Mouse (Mus musculus) ovary, postnatal 36 days (tissue): ENCODE results near the gene Gp1bb.

Experiments
- DNase-seq: peaks from one replicate; pipeline ENCODE4 v3.0.0; 2022; ENCODE audit warnings: low spot score, mixed read lengths

Gp1bb gene

DNA sequence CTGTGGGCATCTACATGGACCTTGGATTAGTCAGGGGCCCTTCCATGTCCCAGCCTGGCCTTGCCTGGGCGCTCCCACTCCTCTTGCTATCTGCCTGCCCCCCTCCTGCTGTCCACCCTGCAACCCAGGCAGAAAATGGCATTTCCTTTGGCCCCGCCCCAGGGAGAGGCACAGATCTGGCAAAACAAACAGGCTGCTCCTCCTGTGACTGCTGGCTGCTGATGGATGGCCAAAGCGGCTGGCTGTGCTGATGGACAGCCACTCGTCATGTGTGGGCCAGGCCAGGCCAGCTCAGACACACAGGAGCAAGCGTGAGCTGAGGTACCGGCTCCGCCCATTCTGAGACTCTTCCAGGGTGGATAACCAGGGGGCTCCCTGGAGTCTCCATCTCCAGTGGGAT lies 20.8 kb downstream of the Gp1bb start:
- DNase-seq: no peak

DNA sequence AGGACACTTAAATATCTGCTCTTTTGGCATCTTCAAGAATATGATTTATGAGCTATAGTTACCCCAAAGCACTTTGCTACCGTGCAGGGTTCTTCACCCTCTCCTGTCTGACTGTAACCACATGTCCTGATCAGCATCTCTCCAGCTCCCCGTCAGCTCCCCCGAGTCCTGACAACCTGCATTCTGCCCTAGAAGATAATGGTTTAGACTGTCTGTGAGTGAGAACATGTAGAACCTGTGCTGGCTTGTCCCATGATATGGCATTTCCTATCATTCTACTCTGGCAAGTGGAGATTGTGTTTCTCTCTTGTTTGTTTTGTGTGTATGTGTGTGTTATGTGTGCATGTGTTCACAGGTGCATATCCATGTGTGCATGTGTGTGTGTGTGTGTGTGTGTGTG lies 24.2 kb downstream of the Gp1bb start:
- no peak for DNase-seq

DNA sequence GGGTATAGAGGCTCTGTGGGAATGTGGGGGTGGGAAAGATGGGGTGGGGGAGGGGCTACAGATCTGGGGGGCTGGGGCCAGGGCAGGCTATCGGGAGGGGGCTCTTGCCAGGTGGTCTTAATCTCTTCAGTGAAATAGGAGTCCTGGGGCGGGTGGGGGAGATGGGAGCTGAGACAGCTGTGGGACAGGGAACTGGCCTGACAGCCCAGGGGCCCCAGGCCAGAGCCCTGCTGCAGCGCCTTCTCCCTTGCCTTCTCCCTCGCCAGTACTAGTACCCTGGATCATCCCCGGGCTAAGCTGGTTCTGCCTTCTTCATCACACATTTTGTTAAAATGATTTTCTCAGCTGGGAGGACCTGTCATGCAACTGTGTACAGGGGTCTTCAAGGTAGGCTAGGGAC lies 25.9 kb downstream of the Gp1bb start:
- no peak for DNase-seq

DNA sequence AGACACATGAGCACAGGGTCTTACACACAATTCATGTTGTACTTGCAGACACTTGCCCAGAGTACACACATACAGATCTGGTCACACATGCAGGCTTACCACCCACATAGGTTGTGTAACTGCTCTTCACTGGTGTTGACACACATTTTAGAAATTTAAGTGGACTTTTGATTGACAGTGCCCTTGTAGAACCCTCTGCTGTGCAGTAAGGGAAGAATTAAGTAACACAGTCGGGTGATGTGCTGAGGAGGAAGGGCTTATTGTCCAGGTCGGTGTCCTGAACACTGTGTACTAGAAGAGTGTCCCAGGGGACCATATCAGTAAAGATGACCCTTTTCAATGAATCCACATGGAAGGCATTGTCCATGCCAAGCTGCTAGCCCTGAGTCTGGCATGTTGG lies 28.3 kb downstream of the Gp1bb start:
- DNase-seq: no peak

DNA sequence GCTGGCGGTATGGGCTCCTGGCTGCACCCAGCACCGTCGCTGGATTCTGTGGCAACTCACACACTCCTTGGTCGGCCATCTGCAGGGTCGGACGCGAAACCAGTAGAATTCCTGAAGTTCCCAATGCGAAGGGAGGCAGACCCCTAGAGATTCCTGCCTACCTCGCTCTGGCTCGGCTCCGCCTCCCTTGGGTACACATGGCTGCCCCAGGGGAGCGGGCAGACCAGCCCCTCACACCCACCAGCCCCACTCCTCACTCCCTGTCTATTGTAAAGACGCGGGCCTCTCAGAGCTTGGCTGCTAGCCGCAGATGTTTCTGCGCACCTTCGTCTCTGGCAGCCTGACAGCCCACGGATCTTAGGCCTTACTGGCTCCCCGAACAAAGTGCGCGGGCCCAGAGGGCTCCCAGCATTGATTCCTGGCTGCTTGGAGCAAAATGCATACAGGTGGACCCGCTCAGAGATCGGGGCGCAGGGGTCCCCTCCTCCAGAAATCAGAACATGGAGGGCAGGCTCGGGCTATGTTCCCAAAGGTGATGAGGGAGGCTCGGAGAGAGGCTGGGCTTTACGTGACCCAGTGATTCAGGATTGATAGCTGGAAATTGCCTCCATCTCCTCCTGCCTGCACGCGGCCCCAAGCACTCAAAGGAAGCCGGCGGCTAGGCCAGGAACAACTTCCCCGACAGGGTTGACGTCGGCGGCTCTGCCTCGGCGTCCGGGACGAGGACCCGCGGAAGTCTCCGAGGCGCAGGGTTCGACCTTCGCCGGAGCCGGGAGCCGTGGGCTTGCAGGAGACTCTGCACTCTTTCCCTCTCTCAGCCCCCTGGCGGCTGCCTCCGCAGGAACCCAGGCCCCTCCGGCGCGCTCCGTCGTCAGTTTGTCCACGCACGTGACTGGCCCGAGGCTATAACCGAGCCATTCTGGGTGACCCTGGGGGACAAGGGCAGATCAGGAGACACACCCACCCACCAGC lies 30.9 kb downstream of the Gp1bb start:
- no peak for DNase-seq

DNA sequence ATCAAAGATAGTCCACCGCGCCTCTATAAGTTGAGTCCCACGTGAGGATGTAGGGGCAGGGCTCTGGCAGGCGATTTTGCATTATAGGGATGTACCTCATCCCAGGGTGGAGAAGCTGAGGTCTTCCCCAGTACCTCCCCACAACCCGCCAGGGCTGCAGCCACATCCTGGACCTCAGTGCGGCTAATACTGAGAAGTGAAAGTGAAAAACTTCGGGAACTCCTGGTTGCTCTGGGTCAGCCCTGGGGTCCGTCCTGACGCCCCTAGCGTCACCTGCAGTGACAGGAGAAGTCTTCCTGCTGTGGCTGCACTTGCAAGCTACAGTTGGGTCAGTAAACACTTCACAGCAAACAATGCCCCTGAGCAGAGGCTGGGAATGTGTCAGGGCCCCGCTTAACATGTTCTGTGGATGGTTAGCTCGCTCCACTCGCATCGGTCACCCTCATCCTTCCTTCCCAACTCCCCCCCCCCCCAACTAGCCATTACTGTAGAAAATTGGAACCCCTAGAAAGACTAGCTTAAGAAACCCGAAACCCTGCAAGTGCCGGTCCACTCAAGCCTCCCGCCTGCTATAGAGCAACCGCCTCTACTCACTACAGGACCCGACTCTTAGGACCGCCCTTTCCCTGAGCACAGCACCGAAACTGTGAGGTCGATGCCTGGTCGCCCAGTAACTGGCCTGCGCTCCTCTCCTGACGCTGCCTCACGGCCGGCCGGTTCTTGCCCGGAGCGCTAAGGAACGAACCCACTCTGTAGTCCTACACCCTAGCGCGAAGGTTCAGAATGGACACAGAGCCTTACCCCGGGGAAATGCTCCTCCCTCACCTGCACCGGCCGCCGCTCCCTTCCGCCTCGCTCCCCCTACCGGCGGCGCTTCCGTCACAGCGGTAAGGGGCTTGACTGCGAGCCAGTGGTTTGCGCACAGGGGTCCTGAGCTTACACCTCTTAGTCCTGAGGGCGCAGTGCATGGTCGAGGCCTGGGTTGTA lies 32.1 kb downstream of the Gp1bb start, which contains the start of gene Tbx1:
Gene Tbx1, minus strand, starts transcription at position 868 of the 987 bp plus-strand sequence.
- DNase-seq: no peak

DNA sequence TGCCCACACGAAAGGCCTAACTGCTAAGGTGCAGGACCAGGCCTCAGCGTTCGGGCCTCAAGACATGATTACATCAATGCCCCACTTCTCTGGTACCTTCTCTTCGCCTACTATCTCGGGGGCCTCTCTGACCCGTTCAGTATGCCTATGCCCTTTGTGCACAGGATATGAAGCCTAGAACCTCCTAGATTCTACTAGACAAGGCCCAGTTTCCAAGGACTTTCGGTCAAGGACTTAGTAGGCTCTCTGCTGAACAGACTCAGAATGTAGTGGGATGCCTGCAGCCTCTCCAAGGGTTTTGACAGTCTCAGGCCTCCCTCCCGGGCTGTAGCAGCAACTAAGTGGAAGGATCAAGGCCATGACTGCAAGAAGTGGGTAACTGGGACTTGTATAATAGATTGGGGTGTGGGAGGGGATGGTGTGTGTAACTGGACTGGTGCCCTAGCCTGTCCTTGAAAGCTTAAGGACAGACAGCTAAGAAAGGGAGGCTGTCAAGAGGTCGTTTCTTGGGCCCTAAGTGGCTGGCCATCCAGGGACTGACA lies 33.1 kb downstream of the Gp1bb start:
- DNase-seq: no peak

DNA sequence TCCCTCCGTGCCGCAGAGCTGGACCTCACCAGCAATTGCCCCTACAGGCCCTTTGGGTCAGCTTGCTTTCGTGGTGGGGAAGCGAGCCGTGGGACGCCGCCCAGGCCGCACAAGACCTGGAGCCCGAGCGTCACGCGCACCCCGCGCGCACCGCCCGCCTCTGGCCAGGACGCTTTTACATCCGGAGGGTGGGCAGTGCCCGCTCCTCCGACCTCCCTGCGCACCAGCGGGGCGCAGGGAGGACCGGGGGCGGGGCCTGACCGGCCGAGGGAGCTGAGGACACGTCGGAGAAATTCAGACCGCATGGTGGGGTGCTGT lies 33.5 kb downstream of the Gp1bb start:
- no peak for DNase-seq

DNA sequence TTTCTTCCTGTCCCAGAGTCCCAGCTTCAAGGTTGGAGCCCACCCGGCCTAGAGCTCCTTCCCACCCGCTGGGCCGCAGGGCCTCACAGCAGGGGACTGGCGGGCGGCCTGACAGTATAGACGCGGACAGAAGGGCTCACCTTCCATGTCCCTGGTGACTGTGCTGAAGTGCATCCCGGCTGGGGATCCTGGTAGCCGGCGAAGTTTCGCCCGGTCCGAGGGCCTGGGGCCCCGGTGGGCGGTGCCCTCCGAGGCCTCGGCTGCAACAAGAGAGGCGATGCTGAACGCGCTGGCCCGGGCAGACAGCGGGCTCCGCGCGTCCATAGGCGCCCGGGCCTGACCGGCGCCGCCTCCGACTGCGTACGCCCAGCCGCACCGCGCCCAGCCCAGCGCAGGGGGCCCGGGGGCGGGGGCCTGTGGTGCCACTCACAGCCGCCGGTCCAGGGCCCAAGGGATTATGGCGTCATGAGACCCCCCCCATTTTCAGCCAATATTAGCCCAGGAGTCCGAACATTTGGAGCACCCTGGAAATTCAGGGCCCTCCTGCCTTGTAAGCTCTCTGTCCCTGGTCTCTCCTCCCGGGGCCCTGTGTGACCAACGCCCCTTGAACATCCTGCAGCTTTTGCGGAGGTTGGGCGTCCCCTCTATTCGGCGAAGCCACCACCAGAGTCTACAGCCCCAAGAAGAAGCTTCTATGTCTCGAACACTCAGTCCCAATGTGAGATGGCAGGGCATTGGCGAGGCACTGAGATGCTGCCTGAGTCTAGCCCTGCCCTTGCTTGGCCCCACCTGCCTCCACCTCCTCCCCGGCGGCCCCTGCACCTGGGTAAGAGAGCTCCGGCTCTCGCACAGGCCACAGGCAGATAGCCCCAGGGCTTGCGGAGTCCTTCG lies 34.1 kb downstream of the Gp1bb start:
- DNase-seq: no peak

DNA sequence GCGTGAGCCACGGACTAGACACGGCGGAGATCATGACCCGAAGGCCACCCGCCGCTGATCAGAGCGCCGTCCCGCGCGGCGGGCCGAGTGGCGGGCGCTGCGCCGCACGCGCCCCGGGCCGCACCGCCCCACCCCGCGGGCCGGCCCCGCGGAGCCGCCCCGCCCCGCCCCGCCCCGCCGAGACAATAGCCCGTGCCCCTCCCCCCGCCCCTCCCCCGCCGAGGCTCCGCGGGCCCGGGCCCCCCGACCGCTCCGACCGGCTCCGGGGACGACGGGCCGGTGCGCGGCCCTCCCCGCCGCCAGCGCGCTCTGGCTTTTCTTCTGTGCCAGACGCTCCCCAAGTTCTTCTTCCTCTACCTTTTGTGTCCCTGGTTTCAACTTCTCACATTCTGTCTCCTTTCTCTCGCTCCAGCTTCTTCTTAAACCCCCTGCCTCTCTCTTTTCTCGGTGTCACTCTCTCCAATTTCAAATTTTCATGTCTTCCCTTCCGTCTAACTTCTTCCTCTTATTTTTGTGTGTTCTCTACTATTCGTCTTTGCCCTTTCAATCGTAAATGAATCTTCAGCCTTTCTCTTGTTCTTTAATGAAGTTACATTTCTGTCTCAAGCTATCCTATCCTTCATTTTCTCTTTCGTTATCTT lies 35.2 kb downstream of the Gp1bb start:
- no peak for DNase-seq

DNA sequence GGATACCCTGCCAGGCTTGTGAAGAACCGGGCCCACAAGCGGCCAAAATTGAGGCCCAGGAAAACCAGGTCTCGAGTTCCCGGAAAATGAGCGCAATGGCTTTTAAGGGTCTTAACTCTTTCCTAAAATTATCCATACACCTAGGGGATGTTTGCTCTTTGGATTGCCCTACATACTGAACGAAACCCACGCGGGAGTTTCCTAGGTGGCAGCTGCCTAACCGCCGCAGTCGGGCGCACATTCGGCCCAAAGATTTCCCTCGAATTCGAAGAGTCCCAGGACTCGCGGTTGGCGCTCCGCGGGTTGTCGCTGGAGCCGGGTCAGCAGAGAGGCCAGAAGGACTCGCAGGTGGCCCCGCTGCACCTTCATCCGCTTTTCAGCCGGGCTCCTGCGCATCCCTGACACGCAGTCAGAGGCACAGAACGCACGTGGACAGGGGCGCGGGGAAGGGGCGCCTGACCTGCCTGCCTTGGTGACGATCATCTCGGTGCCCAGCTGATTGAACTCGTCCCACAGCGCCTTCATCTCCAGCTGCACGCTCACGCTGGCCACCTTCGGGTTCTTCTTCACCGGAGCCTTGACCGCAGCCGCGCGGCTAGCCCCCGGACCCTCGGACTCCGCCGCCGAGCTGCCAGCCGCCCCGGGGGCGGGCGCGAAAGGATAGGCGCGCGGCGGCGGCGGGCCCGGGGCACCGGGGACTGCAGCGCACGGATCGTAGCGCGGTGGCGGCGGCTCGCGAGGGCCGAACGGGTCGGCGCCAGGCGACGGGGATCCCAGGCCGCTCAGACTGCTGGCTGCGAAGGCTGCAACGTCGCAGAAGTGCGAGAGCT lies 35.9 kb downstream of the Gp1bb start:
- no peak for DNase-seq

DNA sequence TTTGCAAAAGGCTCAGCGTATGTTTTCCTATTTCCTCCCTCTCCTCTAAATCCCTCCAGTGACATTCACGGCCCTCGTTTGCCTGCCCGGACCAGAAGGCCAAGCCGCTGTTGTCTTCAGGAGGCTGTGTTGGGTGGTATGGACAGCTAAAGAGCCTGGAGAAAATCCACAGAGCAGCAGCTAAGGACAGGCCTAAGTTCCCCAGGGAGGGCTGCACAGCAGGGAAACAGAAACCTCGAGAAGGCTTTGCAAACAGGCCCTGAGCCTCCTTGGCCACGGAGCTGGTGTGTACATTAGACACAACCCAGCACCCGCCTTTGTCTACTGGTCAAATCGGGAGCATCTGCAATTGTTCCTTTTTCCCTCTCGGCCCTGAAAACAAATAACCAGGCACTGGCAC lies 36.5 kb downstream of the Gp1bb start:
- no peak for DNase-seq

DNA sequence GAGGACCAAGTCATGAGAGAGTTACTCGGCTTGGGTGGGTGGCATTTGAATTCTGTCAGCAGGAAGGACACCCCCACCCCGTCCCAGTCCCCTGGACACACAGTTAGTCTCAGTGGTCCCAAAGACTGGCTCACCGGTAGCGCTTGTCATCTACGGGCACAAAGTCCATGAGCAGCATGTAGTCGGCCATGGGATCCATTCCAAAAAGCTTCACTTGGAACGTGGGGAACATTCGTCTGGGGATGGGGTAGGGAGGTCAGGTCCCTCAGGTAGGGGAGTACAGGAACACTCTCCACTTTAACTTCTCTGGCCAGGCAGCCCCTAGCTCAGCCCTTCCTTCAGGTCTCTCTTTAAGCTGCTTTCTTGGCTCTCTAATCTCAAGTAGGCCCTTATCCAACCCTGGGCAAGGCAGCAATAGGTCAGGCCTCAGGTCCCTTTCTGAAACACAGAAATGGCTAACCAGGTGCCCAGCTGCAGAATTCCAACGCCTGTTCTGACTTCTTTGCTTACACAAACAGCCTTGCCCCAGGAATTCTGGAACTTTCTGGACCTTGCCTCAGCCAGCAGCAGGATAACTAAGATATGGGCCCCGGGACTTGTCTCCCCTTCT lies 37.2 kb downstream of the Gp1bb start:
- DNase-seq: no peak

DNA sequence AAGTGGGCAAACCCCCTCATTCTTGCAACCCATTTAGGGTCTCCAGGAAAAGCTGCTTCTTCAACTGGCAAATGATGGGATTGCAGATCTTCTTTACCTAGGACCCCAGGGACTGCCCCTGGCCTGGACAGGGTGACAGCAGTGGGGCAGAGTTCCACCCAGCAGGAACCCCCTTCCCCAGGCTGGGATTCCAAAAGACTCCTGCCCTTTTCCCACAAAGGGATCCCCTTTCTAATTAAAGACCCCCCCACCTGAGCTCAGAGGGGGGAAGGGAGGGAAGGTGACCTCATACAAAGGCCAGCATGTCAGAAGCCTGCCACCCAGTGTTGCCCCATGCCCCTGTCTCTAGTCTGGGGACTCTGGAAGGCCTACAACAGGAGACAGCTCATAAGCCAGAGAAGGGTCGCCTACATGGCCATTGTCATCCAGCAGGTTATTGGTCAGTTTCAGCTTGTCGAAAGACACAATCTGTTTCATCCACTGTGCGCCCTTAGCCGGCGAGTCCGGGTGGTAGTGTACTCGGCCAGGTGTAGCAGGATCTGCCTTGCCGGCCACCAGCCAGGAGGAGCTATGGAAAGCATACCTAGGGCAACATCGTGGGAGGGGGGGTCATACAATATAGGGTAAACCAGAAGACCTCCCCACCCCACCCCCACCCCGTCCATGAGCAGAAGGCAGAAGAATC lies 38.4 kb downstream of the Gp1bb start:
- no peak for DNase-seq

DNA sequence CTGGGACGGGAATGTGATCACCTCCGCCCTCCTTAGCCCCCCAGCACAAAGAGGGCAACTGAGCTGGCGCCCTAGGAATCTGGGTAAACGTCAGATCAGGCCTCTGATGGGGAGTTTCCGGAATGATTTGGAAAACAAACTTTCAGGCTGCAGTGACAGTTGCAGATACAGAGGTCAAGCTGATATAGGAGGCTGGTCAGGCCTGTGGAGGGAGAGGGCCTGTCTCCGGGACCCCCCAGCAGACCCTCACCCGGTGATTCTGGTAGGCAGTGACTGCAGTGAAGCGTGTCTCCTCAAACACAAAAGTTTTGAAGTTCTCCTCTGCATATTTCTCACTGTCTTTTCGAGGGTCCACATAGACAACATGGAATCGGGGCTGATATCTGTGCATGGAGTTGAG lies 39.0 kb downstream of the Gp1bb start:
- DNase-seq: no peak

DNA sequence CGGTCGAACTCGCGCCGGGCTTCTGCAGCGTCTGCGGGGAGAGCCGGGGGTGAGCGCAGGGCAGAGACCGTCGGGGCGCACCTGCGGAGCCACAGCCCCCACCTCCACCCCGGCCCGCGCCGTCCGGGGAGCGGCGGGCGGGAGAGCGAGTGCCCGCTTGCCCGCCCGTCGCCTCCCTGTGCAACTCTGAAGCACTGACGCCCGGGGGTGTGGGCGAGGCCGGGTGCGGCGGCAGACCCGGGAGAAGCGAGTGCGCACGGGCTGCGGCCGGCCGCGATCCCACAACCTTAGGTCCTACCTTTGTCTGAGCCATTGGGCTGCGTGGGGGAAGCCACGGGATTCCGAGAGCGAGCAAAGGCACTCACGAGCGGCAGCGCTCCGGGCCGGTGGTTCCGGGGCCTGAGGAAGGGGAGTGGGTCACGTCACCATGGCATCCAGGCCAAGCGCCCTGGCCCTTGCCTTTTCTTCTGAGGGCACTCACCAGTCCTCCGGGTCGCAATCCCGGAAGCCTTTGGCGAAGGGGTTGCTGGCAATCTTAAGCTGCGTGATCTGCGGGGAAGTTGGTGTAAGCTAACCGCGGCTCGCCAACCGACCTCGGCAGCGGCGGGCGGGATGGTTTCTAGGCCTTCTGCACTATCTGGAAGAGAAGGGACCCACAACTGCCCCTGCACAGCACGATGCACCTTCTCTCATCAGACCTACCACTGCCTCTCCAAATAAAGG lies 39.6 kb downstream of the Gp1bb start:
- no peak for DNase-seq

DNA sequence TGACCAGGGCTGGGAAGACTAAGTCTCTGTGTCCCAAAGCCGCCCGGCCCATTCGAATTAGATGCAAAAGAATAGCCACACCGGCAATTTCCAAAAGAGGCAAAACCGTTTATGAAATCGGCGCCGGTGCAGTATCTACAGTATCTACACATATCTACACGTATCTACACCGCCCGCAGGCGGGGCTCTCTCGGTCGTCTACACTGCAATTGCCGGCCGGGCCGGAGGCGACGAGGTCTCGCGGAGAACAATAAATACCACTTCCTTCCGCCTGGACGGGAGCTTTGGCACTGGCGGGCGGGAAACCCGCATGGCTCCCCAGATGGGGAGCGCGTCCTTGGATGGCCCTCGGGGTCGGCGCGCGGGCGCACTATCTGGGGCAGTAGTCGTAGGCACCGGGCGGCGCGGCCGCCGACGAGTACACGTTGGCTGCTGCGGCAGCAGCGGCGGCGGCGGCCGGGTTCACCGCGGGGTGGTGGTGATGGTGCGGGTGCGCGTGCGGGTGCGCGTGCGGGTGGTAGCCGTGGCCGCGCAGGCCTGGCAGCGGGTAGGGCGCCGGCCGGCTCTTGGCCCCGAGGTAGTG lies 40.5 kb downstream of the Gp1bb start:
- no peak for DNase-seq

DNA sequence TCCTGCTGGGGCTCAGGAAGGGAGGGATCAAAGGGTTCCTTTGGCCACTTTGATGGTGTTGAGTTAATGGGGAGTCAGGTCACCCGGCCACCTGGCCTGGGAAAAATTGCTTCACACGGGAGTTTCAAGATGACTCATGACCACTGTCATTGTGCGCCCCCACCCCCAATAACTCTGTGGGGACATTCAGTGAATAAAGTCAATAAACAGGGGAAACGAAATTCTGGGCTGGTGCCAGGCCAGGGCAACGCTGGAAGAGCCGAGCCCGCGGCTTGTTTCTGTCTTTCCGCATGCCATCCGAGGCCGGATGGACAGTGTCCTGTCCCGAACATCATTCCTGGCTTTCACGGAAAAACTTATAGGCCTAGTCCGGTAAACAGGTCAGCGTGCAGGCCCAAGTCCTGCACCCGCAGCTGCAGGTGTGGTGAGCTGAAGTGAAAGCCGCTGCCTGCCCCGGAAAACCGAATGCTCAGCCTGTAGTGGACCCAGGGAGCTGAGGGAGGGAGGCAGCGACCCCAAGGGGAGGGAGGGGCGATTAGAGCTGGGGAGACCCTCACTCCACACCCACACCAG lies 41.1 kb downstream of the Gp1bb start:
- DNase-seq: no peak
